Mouse (Mus musculus): ENCODE data around the gene Dync1i1. TPM values are rescaled to one million over a fixed set of nuclear protein-coding genes. Genes with fewer than 3 reads are reported as not detected.

Dync1i1 gene
- polyA plus RNA-seq, 1 experiment from 2014 or later: 10.3 TPM

DNA sequence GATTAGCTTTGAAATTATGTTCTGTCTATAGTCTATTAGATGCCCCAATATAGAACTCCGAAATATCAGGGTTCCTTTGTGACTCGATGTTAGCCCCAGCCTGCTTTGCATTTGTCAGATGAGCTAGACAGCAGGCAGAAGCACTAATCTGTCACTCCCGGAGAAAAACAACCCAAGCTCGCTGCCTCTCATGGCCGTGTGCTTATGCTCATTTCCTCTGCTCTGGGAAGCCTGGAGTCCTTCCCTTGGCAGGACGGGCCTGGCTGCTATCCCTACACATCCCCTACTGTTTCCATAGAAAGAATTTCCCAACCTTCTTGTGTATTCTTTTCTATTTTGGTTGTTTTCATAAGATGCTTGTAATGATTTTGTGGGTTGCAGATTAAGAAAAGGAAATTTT, 130.1 kb downstream of the Dync1i1 start:
- DNase-seq (no peak), ATAC-seq (ENCODE audit: low FRiP score, low TSS enrichment) (no peak)
- 78% methylated on average over 6 of the region's 6 CpGs for WGBS

DNA sequence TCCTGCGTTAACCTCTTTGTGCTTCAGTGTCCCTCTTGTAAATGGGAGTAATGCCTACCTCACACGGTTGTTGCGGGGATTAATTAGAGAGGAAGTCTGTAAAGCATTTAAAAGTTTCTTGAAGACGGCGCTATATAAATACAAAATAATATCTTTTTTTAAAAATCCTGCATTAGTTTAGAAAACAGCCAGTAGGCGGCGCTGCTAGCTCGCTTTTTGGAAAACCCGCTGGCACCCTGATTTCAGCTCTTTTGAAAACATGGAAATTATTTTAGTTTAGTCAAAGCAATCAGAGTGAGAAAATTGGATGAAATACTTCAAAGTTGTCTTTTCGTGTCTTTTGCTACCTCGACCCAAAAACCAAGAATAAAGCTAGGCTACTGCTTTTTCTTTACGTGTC, 132.9 kb downstream of the Dync1i1 start:
- ATAC-seq (ENCODE audit: low FRiP score, low TSS enrichment) (no peak), DNase-seq (peak; percentile 89)
- WGBS: 12% methylated on average over 12 of the region's 12 CpGs
- Histone ChIP-seq H3K4me2 (ENCODE audit: low read length) (peak overlapping the region; percentile 38), H3K4me3 (replicated peaks; ENCODE audit: low read depth, low read length) (no peak overlapping the region), H3K9me3 (ENCODE audit: control insufficient read depth, low read length) (no peaks in the 10 kb centered on the region), H3K4me1 (ENCODE audit: control insufficient read depth, insufficient read depth, low read length) (no peaks in the 10 kb centered on the region), H3K27ac (replicated peaks; ENCODE audit: low read depth, low read length) (no peak overlapping the region), H3K27me3 (ENCODE audit: control insufficient read depth, insufficient read depth, low read length) (no peaks in the 10 kb centered on the region), H3K36me3 (ENCODE audit: control insufficient read depth, insufficient read depth, low read length) (no peaks in the 10 kb centered on the region), H3K9ac (replicated peaks; ENCODE audit: low read length) (no peak overlapping the region)

More for the DNA sequence above, 130.1 kb downstream of the Dync1i1 start:
- Histone ChIP-seq H3K27me3 (ENCODE audit: control insufficient read depth, insufficient read depth, low read length) (no peaks in the 10 kb centered on the region), H3K9ac (replicated peaks; ENCODE audit: low read length) (no peak overlapping the region), H3K9me3 (ENCODE audit: control insufficient read depth, low read length) (no peaks in the 10 kb centered on the region), H3K27ac (replicated peaks; ENCODE audit: low read depth, low read length) (no peak overlapping the region), H3K4me1 (ENCODE audit: control insufficient read depth, insufficient read depth, low read length) (no peaks in the 10 kb centered on the region), H3K4me3 (replicated peaks; ENCODE audit: low read depth, low read length) (no peak overlapping the region), H3K4me2 (ENCODE audit: low read length) (no peak overlapping the region), H3K36me3 (ENCODE audit: control insufficient read depth, insufficient read depth, low read length) (no peaks in the 10 kb centered on the region)

DNA sequence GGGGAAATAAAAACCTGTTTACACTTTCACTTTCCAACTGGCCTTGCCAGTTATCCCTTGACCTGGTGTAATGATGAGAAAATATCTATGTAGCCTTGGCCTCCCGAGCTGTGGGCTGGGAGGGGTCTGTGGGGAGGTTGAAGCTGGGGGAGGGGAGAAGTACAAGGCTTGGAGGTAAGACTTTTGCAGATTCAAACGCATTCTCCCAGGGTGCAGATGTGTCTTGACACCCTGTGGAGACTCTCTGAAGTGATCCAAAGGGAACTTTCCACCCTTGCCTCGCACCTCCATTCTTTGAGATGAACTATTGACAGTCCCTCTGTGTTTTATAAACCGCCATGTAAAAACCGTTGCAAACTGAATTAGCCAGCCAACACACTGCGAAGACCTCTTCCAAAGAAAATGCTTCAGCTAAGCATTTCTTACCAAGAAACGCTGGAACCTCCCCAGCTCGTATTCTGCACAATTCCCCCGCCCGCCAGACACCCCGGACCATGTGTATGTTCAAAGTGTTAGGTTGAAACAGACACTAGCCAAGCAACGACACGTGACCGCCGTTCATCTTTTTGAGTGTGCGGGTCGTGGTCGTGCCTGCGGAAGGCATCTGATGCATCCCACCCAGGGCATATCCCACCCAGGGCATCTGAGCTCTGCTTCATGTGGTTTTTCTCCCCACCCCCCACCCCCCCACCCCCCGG, 133.6 kb downstream of the Dync1i1 start:
- Histone ChIP-seq H3K27ac (replicated peaks; ENCODE audit: low read depth, low read length) (no peak overlapping the region), H3K27me3 (ENCODE audit: control insufficient read depth, insufficient read depth, low read length) (no peaks in the 10 kb centered on the region), H3K4me1 (ENCODE audit: control insufficient read depth, insufficient read depth, low read length) (no peaks in the 10 kb centered on the region), H3K4me3 (replicated peaks; ENCODE audit: low read depth, low read length) (no peak overlapping the region), H3K9me3 (ENCODE audit: control insufficient read depth, low read length) (no peaks in the 10 kb centered on the region), H3K4me2 (ENCODE audit: low read length) (peak overlapping the region; percentile 38), H3K36me3 (ENCODE audit: control insufficient read depth, insufficient read depth, low read length) (no peaks in the 10 kb centered on the region), H3K9ac (replicated peaks; ENCODE audit: low read length) (no peak overlapping the region)
- WGBS: 38% methylated on average over 20 of the region's 20 CpGs
- DNase-seq: peak; percentile 33
- ATAC-seq (ENCODE audit: low FRiP score, low TSS enrichment): peak; percentile 53

DNA sequence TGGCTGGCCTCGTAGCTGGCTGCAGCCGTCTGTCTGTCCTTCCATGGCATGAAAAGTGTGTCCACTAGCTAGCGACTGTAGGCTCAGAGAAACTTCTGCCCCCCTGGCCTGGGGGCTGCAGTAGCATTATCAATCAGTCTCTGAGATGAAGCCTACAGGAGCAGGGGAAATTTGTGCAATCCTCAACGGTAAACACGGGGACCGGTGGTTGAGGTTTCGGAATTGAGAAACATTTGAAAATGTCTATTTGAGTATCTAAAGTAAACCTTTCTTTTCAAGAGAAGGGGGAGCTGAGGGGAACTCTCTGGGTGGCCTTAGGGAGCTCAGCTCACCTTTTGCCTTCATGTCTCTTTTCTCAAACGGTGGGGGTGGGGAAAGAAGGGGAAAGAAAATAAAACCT, 134.2 kb downstream of the Dync1i1 start:
- H3K27me3 ChIP-seq (ENCODE audit: control insufficient read depth, insufficient read depth, low read length): no peaks in the 10 kb centered on the region
- DNase-seq (no peak), ATAC-seq (ENCODE audit: low FRiP score, low TSS enrichment) (peak; percentile 25; the same call in 1 of the 2 replicates)
- no peaks in the 10 kb centered on the region for H3K36me3 ChIP-seq (ENCODE audit: control insufficient read depth, insufficient read depth, low read length)
- H3K4me2 ChIP-seq (ENCODE audit: low read length): peak overlapping the region; percentile 38
- no peaks in the 10 kb centered on the region for H3K9me3 ChIP-seq (ENCODE audit: control insufficient read depth, low read length)
- H3K4me1 ChIP-seq (ENCODE audit: control insufficient read depth, insufficient read depth, low read length): no peaks in the 10 kb centered on the region
- H3K4me3 ChIP-seq (replicated peaks; ENCODE audit: low read depth, low read length): no peak overlapping the region
- WGBS: 73% methylated on average over 8 of the region's 8 CpGs
- H3K9ac ChIP-seq (replicated peaks; ENCODE audit: low read length): no peak overlapping the region
- H3K27ac ChIP-seq (replicated peaks; ENCODE audit: low read depth, low read length): no peak overlapping the region

DNA sequence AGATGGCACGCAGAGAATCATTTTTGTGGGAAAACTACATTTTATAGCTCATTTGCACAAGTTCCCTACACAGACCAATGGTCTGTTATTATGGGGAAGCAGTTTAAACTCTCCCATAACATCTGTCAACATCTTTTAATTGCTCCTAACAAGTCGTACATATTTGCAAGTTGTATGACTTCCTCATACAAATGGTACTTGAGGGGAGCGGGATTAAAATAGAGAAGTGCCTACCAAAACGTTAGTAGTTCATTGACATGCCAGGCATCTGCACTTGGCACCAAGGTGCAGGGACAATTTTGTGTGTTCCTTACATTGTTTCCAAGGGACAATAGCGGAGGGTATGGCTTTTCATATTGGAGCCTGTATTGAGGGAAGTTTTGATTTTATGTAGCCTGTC, 140.7 kb downstream of the Dync1i1 start:
- no peak overlapping the region for H3K4me3 ChIP-seq (replicated peaks; ENCODE audit: low read depth, low read length)
- H3K9ac ChIP-seq (replicated peaks; ENCODE audit: low read length): no peak overlapping the region
- ATAC-seq (ENCODE audit: low FRiP score, low TSS enrichment): no peak
- H3K4me1 ChIP-seq (ENCODE audit: control insufficient read depth, insufficient read depth, low read length): no peaks in the 10 kb centered on the region
- H3K27ac ChIP-seq (replicated peaks; ENCODE audit: low read depth, low read length): no peak overlapping the region
- no peaks in the 10 kb centered on the region for H3K36me3 ChIP-seq (ENCODE audit: control insufficient read depth, insufficient read depth, low read length)
- H3K27me3 ChIP-seq (ENCODE audit: control insufficient read depth, insufficient read depth, low read length): no peaks in the 10 kb centered on the region
- H3K9me3 ChIP-seq (ENCODE audit: control insufficient read depth, low read length): no peaks in the 10 kb centered on the region
- H3K4me2 ChIP-seq (ENCODE audit: low read length): no peak overlapping the region
- DNase-seq: no peak
- 92% methylated on average over 5 of the region's 5 CpGs for WGBS

DNA sequence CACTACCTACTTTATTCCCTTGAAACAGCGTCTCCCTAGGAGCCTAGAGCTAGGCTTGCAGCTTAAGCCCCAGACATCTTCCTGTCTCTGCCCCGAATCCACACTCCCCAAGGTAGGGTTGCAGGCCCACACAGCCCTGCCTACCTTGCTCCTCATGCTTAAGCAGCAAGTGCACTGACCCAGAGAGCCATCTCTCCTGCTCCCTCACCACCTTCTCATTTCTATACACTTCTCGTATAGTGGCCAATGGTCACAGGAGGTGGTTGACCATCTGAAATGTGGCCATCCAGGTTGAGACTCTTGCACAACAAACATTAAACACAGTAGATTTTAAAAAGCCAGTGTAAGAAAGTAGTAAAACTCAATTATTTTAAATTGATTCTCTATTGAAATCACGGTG, 141.8 kb downstream of the Dync1i1 start:
- WGBS: 95% methylated on average over 4 of the region's 4 CpGs
- H3K4me2 ChIP-seq (ENCODE audit: low read length): no peak overlapping the region
- no peak overlapping the region for H3K27ac ChIP-seq (replicated peaks; ENCODE audit: low read depth, low read length)
- no peak overlapping the region for H3K4me3 ChIP-seq (replicated peaks; ENCODE audit: low read depth, low read length)
- no peaks in the 10 kb centered on the region for H3K36me3 ChIP-seq (ENCODE audit: control insufficient read depth, insufficient read depth, low read length)
- H3K27me3 ChIP-seq (ENCODE audit: control insufficient read depth, insufficient read depth, low read length): no peaks in the 10 kb centered on the region
- ATAC-seq (ENCODE audit: low FRiP score, low TSS enrichment) (no peak), DNase-seq (no peak)
- H3K9ac ChIP-seq (replicated peaks; ENCODE audit: low read length): no peak overlapping the region
- H3K9me3 ChIP-seq (ENCODE audit: control insufficient read depth, low read length): no peaks in the 10 kb centered on the region
- no peaks in the 10 kb centered on the region for H3K4me1 ChIP-seq (ENCODE audit: control insufficient read depth, insufficient read depth, low read length)

DNA sequence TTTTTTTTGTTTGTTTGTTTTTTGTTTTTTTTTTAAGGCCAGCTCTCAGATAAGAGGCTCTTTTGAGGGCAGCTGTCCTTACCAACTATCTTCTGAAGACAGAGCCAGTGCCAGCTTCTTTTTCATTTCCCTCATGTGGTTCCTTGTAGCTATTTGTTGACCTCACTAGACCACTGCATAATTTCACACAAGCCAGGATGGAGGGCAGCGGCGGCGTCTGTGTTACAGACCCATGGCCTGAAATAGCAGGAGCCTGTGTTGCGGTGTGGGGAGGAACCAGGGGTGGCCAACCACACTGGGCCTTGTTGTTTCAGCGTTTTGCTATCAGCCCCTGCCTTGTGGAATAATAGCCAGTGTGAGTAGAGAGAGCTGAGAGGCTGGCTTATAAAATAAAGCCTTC, 145.6 kb downstream of the Dync1i1 start:
- DNase-seq (no peak), ATAC-seq (ENCODE audit: low FRiP score, low TSS enrichment) (no peak)
- Histone ChIP-seq H3K27me3 (ENCODE audit: control insufficient read depth, insufficient read depth, low read length) (no peaks in the 10 kb centered on the region), H3K4me2 (ENCODE audit: low read length) (no peak overlapping the region), H3K4me1 (ENCODE audit: control insufficient read depth, insufficient read depth, low read length) (no peaks in the 10 kb centered on the region), H3K27ac (replicated peaks; ENCODE audit: low read depth, low read length) (no peak overlapping the region), H3K36me3 (ENCODE audit: control insufficient read depth, insufficient read depth, low read length) (no peaks in the 10 kb centered on the region), H3K4me3 (replicated peaks; ENCODE audit: low read depth, low read length) (no peak overlapping the region), H3K9ac (replicated peaks; ENCODE audit: low read length) (no peak overlapping the region), H3K9me3 (ENCODE audit: control insufficient read depth, low read length) (no peaks in the 10 kb centered on the region)
- WGBS: 74% methylated on average over 5 of the region's 5 CpGs

DNA sequence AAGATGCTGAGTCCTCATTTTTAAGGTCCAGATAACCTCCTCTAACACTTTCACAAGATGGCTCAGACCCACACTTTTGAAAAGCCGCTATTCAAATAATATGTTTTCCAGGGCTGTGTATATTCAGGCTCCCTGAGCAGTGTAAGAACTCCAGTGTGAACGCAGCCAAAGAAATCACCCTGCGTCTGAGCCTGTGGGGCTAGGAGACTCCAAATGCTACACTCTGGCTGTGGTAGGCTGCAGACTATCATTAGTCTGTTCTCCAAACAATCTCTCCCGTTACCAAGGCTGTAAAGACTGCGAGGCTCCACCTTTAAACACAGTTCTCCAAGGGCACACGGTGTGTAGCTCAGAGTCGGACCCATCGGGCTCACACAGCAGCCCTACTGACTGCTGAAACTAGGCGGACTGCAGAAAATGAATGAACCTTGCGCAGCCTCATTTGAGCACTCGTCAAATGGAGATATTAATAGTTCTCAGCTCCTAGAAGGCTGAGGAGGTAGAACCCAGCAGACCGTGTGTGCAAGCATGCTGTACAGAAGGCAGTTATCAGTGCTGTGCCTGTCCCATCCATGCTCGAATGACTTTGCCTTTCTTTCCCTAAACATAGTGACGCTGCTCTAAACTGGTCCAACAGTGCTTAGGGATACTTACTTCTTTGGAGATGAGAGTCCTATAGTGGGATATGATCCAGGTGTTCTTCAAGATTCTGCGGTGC, 146.3 kb downstream of the Dync1i1 start:
- Histone ChIP-seq H3K9me3 (ENCODE audit: control insufficient read depth, low read length) (no peaks in the 10 kb centered on the region), H3K27me3 (ENCODE audit: control insufficient read depth, insufficient read depth, low read length) (no peaks in the 10 kb centered on the region), H3K4me1 (ENCODE audit: control insufficient read depth, insufficient read depth, low read length) (no peaks in the 10 kb centered on the region), H3K9ac (replicated peaks; ENCODE audit: low read length) (no peak overlapping the region), H3K4me3 (replicated peaks; ENCODE audit: low read depth, low read length) (no peak overlapping the region), H3K4me2 (ENCODE audit: low read length) (no peak overlapping the region), H3K36me3 (ENCODE audit: control insufficient read depth, insufficient read depth, low read length) (no peaks in the 10 kb centered on the region), H3K27ac (replicated peaks; ENCODE audit: low read depth, low read length) (no peak overlapping the region)
- ATAC-seq (ENCODE audit: low FRiP score, low TSS enrichment): no peak
- DNase-seq: no peak
- 89% methylated on average over 15 of the region's 15 CpGs for WGBS

DNA sequence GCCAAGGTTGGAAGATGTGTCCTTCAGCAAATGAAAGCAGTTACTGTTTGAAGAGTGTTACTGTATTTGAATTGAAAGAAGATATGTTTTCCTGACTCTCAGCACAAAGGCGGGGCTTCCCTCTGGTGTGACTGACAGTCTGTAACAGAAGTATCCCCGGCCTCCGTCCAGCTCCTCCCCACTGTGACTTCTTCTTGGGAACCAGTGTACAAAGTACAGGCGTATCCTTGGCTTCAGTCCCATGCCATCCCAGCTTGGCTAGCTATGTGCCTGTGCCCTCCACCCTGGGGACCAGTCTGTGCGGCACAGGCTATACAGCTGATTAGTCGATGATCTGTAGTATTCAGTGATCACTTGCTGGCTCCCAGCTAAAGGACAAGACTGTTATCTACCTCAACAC, 163.9 kb downstream of the Dync1i1 start:
- Histone ChIP-seq H3K4me3 (replicated peaks; ENCODE audit: low read depth, low read length) (no peak overlapping the region), H3K4me2 (ENCODE audit: low read length) (no peak overlapping the region), H3K4me1 (ENCODE audit: control insufficient read depth, insufficient read depth, low read length) (no peaks in the 10 kb centered on the region), H3K9me3 (ENCODE audit: control insufficient read depth, low read length) (no peaks in the 10 kb centered on the region), H3K36me3 (ENCODE audit: control insufficient read depth, insufficient read depth, low read length) (no peaks in the 10 kb centered on the region), H3K9ac (replicated peaks; ENCODE audit: low read length) (no peak overlapping the region), H3K27ac (replicated peaks; ENCODE audit: low read depth, low read length) (no peak overlapping the region), H3K27me3 (ENCODE audit: control insufficient read depth, insufficient read depth, low read length) (no peaks in the 10 kb centered on the region)
- no peak for ATAC-seq (ENCODE audit: low FRiP score, low TSS enrichment)
- no peak for DNase-seq
- 83% methylated on average over 6 of the region's 6 CpGs for WGBS
